Mouse (Mus musculus): ENCODE data around the gene Mecp2. TPM values are rescaled to one million over a fixed set of nuclear protein-coding genes. Genes with fewer than 3 reads are reported as not detected.

The Mecp2 gene
- polyA plus RNA-seq, 1 experiment from 2014 or later: 10.5 TPM

DNA sequence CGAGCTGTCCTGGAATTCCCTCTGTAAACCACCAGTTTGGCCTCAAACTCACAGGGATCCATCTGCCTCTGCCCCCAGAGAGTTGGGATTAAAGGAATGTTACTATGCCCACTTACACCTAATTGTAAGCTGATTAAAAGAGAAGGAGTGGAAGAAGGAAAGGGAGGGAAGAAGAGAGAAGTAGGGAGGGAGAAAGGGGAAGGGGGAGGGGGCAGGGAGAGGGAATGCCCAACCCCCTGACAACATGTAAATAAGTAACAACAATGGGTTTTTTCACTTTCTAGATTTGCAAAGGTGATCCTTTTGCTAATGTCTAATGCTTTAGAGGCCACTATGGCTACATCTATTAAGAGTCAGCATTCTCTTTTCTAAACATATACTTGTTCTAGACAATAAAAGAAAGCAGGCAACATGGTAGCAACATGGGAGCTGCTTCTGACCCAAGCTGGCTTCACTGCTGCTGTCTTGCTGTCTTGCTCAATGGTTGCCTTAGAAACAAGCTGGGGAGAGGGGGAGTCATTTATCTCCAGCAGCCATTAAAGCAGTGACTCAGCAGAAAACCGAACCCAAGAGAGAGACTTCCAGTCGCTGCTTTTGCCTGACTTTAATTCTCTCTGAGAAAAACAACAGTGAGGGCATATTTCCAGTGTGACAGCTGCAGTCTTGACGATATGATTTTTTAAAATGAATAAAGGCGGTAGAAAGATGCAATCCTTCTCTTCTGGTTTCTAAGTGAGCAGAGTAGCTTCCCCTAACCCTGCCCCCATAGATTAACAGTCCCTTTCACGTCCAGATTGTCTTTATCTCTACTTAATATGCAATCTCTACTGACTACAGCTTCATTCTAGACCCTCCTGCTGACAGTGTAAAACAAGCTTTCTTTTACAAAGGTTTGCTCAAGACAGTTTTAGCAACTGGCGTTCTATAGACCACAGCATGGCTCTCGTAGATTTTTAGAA is 136.0 kb downstream of the Mecp2 start:
- H3K36me3 ChIP-seq (ENCODE audit: control insufficient read depth, insufficient read depth, low read length): no peaks in the 10 kb centered on the region
- H3K9ac ChIP-seq (ENCODE audit: low read length): no peak overlapping the region
- H3K4me3 ChIP-seq (replicated peaks; ENCODE audit: low read length): no peak overlapping the region; the same call in 1 of the 2 replicates
- no peaks in the 10 kb centered on the region for H3K27me3 ChIP-seq (ENCODE audit: control insufficient read depth, insufficient read depth, low read length)
- H3K27ac ChIP-seq (ENCODE audit: low read length): 0 out of 2 replicates have a peak overlapping the region, but pooled peaks have one; percentile 23
- ATAC-seq (ENCODE audit: insufficient read depth, low FRiP score): peak; percentile 62; the same call in 1 of the 2 replicates
- WGBS: 29% methylated on average over 8 of the region's 8 CpGs
- no peak overlapping the region for H3K4me2 ChIP-seq (ENCODE audit: low read depth, low read length)
- H3K9me3 ChIP-seq (replicated peaks; ENCODE audit: control insufficient read depth, low read length): no peaks in the 10 kb centered on the region
- 0 out of 2 replicates have a peak, but pooled peaks cover 3% of the 10 kb centered on the region for H3K4me1 ChIP-seq (ENCODE audit: control insufficient read depth, insufficient read depth, low read length)

DNA sequence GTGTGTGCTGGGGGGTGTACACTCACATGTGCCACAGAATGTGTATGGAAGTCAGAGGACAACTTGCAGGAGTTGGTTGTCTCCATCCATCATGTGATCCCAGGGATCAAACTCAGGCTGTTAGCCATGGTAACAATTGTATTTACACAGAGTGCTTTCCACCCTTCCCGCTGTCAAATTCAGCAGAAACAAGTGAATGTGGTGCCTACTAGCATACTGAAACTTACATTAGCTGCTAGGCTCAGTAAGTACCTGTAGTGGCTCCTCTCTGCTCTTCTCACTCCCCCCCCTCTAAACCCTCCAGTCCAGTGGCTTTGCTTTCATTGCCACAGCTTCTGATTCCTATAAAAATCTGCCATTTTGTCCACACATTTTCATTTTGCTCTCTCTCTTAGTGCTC is 157.4 kb downstream of the Mecp2 start:
- Histone ChIP-seq H3K9ac (ENCODE audit: low read length) (no peak overlapping the region), H3K9me3 (replicated peaks; ENCODE audit: control insufficient read depth, low read length) (no peaks in the 10 kb centered on the region), H3K4me2 (ENCODE audit: low read depth, low read length) (no peak overlapping the region), H3K27me3 (ENCODE audit: control insufficient read depth, insufficient read depth, low read length) (no peaks in the 10 kb centered on the region), H3K4me3 (replicated peaks; ENCODE audit: low read length) (no peak overlapping the region), H3K36me3 (ENCODE audit: control insufficient read depth, insufficient read depth, low read length) (no peaks in the 10 kb centered on the region), H3K4me1 (ENCODE audit: control insufficient read depth, insufficient read depth, low read length) (no peaks in the 10 kb centered on the region), H3K27ac (ENCODE audit: low read length) (no peak overlapping the region)
- 73% methylated on average over 1 of the region's 1 CpGs for WGBS
- ATAC-seq (ENCODE audit: insufficient read depth, low FRiP score): no peak

MicroRNAs within 50 kb of the gene (microRNA counts, 519-probe panel; counts per million panel counts)
- not detected for microRNA mmu-miR-718

Small RNA genes lying within 50 kb of the gene (microRNA-seq; reads per million reads assigned to microRNA genes)
- gene Mir5132: 2.3 reads per million, percentile 11 among the genes with 10 or more reads in this experiment
- gene Mir718: not detected

Other genes starting within 250 kb of the Mecp2 start
- 0.32 and 0.42 TPM in 2 replicates for gene Avpr2, start 243.3 kb downstream of the Mecp2 start, polyA plus RNA-seq (2015; fragmentation: Nextera tagmentation; extraction: Ambion mirVana)
- gene L1cam, start 239.3 kb downstream of the Mecp2 start, polyA plus RNA-seq (2015; fragmentation: Nextera tagmentation; extraction: Ambion mirVana): 9.8 and 12.9 TPM in 2 replicates
- 4.7 and 5.7 TPM in 2 replicates for gene Arhgap4, start 213.5 kb downstream of the Mecp2 start, polyA plus RNA-seq (2015; fragmentation: Nextera tagmentation; extraction: Ambion mirVana)
- gene Naa10, start 213.4 kb downstream of the Mecp2 start, polyA plus RNA-seq (2015; fragmentation: Nextera tagmentation; extraction: Ambion mirVana): 126 and 134 TPM in 2 replicates
- gene Renbp, start 204.5 kb downstream of the Mecp2 start, polyA plus RNA-seq (2015; fragmentation: Nextera tagmentation; extraction: Ambion mirVana): 63.3 and 65.5 TPM in 2 replicates
- gene Hcfc1, start 169.0 kb downstream of the Mecp2 start, polyA plus RNA-seq (2015; fragmentation: Nextera tagmentation; extraction: Ambion mirVana): 37.0 and 39.1 TPM in 2 replicates
- gene Irak1, start 111.4 kb downstream of the Mecp2 start, polyA plus RNA-seq (2015; fragmentation: Nextera tagmentation; extraction: Ambion mirVana): 63.0 and 66.8 TPM in 2 replicates
- gene Opn1mw, start 7.9 kb downstream of the Mecp2 start, polyA plus RNA-seq (2015; fragmentation: Nextera tagmentation; extraction: Ambion mirVana): not detected in 2 replicates
- not detected in 2 replicates for gene Tex28, start 32.5 kb upstream of the Mecp2 start, polyA plus RNA-seq (2015; fragmentation: Nextera tagmentation; extraction: Ambion mirVana)
- not detected in 2 replicates for gene Tktl1, start 41.9 kb upstream of the Mecp2 start, polyA plus RNA-seq (2015; fragmentation: Nextera tagmentation; extraction: Ambion mirVana)
- 498 and 560 TPM in 2 replicates for gene Flna, start 114.5 kb upstream of the Mecp2 start, polyA plus RNA-seq (2015; fragmentation: Nextera tagmentation; extraction: Ambion mirVana)
- 22.5 and 26.8 TPM in 2 replicates for gene Emd, start 119.3 kb upstream of the Mecp2 start, polyA plus RNA-seq (2015; fragmentation: Nextera tagmentation; extraction: Ambion mirVana)
- 666 and 804 TPM in 2 replicates for gene Rpl10, start 135.4 kb upstream of the Mecp2 start, polyA plus RNA-seq (2015; fragmentation: Nextera tagmentation; extraction: Ambion mirVana)
- gene Taz, start 146.5 kb upstream of the Mecp2 start, polyA plus RNA-seq (2015; fragmentation: Nextera tagmentation; extraction: Ambion mirVana): 79.1 and 81.0 TPM in 2 replicates
- 14.8 and 18.7 TPM in 2 replicates for gene Dnase1l1, start 147.0 kb upstream of the Mecp2 start, polyA plus RNA-seq (2015; fragmentation: Nextera tagmentation; extraction: Ambion mirVana)
- gene Atp6ap1, start 161.7 kb upstream of the Mecp2 start, polyA plus RNA-seq (2015; fragmentation: Nextera tagmentation; extraction: Ambion mirVana): 149 and 171 TPM in 2 replicates
- 218 and 219 TPM in 2 replicates for gene Gdi1, start 169.6 kb upstream of the Mecp2 start, polyA plus RNA-seq (2015; fragmentation: Nextera tagmentation; extraction: Ambion mirVana)
- gene Fam50a, start 177.7 kb upstream of the Mecp2 start, polyA plus RNA-seq (2015; fragmentation: Nextera tagmentation; extraction: Ambion mirVana): 63.2 and 66.9 TPM in 2 replicates
- gene Plxna3, start 193.7 kb upstream of the Mecp2 start, polyA plus RNA-seq (2015; fragmentation: Nextera tagmentation; extraction: Ambion mirVana): 16.8 and 18.4 TPM in 2 replicates
- gene Lage3, start 218.3 kb upstream of the Mecp2 start, polyA plus RNA-seq (2015; fragmentation: Nextera tagmentation; extraction: Ambion mirVana): 94.3 and 105 TPM in 2 replicates
- gene Ubl4a, start 237.9 kb upstream of the Mecp2 start, polyA plus RNA-seq (2015; fragmentation: Nextera tagmentation; extraction: Ambion mirVana): 67.0 and 72.8 TPM in 2 replicates
- 18.6 and 21.4 TPM in 2 replicates for gene Slc10a3, start 238.0 kb upstream of the Mecp2 start, polyA plus RNA-seq (2015; fragmentation: Nextera tagmentation; extraction: Ambion mirVana)